Mouse (Mus musculus): ENCODE measurements at regions not wholly inside any gene's neighbourhood (a gene's known extent, or its start where the extent isn't known, plus 50 kb on each side); places are given as distances from the start of the nearest gene placed in this dataset.

GRCm38 (mm10) chr12:26939831-26940230, 402.5 kb downstream of the Sox11 start:
- 51% methylated on average over 2 of the region's 2 CpGs for WGBS (ENCODE audit: insufficient replicate concordance)
- Histone ChIP-seq H3K4me3 (ENCODE audit: low read depth, low read length) (no peak overlapping the region), H3K27ac (ENCODE audit: low read length) (no peak overlapping the region), H3K27me3 (ENCODE audit: control insufficient read depth, insufficient read depth, low read depth, low read length) (no peaks in the 10 kb centered on the region), H3K9ac (ENCODE audit: low read depth, low read length) (no peak overlapping the region), H3K9me3 (replicated peaks; ENCODE audit: control insufficient read depth, low read length) (no peaks in the 10 kb centered on the region), H3K4me2 (ENCODE audit: low read depth, low read length) (no peak overlapping the region), H3K4me1 (ENCODE audit: control insufficient read depth, low read depth, low read length) (no peaks in the 10 kb centered on the region), H3K36me3 (ENCODE audit: control insufficient read depth, insufficient read depth) (no peaks in the 10 kb centered on the region)
- no peak for ATAC-seq (ENCODE audit: low read depth)

DNA sequence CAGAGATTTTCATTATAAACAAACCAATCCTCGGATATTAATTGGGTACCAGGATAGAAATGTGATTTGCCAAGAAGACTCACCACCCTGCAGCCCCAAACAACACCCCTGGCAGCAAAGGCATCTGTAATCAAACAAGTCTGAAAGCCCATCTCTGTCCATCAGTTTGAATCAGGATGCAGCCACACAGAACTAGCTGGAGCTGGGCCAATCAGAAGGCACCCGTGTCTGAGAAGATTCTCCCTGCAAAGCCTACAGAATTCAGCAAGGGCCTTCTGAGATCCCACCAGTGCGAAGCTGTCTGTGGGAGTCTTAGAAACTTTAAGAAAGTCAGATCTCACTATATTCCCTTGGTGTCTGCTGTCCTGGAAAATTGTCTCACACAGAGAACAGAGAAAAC, 404.5 kb downstream of the Sox11 start:
- Histone ChIP-seq H3K27ac (ENCODE audit: low read length) (no peak overlapping the region), H3K9ac (ENCODE audit: low read depth, low read length) (no peak overlapping the region), H3K27me3 (ENCODE audit: control insufficient read depth, insufficient read depth, low read depth, low read length) (no peaks in the 10 kb centered on the region), H3K4me1 (ENCODE audit: control insufficient read depth, low read depth, low read length) (no peaks in the 10 kb centered on the region), H3K4me2 (ENCODE audit: low read depth, low read length) (no peak overlapping the region), H3K9me3 (replicated peaks; ENCODE audit: control insufficient read depth, low read length) (no peaks in the 10 kb centered on the region), H3K36me3 (ENCODE audit: control insufficient read depth, insufficient read depth) (no peaks in the 10 kb centered on the region), H3K4me3 (ENCODE audit: low read depth, low read length) (no peak overlapping the region)
- 53% methylated on average over 3 of the region's 3 CpGs for WGBS (ENCODE audit: insufficient replicate concordance)
- no peak for ATAC-seq (ENCODE audit: low read depth)

DNA sequence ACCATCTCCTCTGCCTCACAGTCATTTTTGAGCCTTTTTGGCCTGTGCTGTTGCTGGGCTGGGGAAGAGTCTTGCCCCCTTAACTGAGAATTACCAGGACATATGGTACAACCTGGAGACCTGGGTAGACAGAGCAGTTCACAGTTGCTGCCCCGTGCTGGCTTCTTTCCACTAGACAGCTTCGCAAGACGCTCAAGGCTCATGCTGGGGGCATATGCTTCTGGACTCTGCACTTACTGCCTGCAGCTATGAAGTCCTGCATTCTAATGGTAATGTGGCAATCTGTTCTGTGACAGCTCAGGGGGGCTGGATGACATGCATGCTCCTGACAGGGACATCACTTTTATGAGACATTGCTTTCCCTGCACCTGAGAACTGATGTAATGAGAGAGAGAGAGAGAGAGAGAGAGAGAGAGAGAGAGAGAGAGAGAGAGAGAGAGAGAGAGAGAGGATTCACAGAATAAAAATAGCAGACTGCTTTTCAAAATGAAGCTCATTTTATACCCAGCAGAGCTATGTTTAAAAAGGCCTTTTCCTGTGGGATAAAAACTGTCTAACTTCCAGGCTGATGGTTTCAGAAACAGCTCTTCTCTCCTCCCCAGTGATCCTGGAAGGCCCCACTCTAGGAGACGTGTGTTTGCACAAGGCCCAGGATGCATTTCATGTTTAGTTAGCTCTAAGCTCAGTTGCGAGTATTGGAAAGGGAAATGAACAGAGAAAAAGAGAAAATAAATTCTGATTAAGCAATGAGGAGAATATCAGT, 405.5 kb downstream of the Sox11 start:
- no peaks in the 10 kb centered on the region for H3K4me1 ChIP-seq (ENCODE audit: control insufficient read depth, low read depth, low read length)
- no peaks in the 10 kb centered on the region for H3K9me3 ChIP-seq (replicated peaks; ENCODE audit: control insufficient read depth, low read length)
- H3K4me2 ChIP-seq (ENCODE audit: low read depth, low read length): no peak overlapping the region
- no peak overlapping the region for H3K27ac ChIP-seq (ENCODE audit: low read length)
- no peaks in the 10 kb centered on the region for H3K36me3 ChIP-seq (ENCODE audit: control insufficient read depth, insufficient read depth)
- WGBS (ENCODE audit: insufficient replicate concordance): 51% methylated on average over 5 of the region's 5 CpGs
- H3K27me3 ChIP-seq (ENCODE audit: control insufficient read depth, insufficient read depth, low read depth, low read length): no peaks in the 10 kb centered on the region
- no peak overlapping the region for H3K9ac ChIP-seq (ENCODE audit: low read depth, low read length)
- ATAC-seq (ENCODE audit: low read depth): no peak
- no peak overlapping the region for H3K4me3 ChIP-seq (ENCODE audit: low read depth, low read length)

DNA sequence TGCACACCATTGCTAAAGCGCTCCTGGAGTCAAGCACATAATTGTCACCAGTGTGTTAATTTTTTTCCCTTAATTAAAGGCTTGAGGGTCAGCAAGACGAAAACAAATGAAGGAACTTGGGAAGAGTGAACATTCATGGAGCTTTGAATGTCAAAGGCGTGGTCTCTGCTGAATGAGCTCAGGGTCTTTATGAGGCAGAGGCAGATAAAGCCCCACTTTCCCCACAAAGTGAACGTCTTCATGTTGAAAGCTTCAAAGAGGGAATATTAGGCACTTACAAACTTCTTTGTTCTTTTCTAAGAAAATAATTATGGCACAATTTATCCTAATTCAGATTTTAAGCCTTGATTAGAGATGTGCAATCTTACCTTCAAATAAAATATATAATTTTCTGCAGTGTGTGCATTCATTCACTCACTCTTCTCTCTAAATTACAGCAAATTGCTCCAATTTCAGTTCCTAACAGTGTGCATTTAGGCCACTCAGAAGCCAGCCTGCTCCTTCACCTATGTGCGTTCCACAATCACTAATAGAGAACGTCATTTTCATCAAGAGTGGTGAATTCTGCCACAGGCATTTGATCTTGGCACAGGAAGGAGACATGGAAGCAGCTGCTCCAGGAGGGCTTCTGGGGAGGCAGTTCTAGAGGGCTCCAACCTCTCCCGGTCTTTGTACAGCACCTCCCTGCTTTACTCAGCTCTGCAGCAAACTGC, 412.1 kb downstream of the Sox11 start:
- no peaks in the 10 kb centered on the region for H3K27me3 ChIP-seq (ENCODE audit: control insufficient read depth, insufficient read depth, low read depth, low read length)
- H3K4me1 ChIP-seq (ENCODE audit: control insufficient read depth, low read depth, low read length): no peaks in the 10 kb centered on the region
- 56% methylated on average over 7 of the region's 7 CpGs for whole genome bisulfite sequencing (ENCODE audit: insufficient replicate concordance)
- H3K4me2 ChIP-seq (ENCODE audit: low read depth, low read length): no peak overlapping the region
- no peak overlapping the region for H3K27ac ChIP-seq (ENCODE audit: low read length)
- no peak for ATAC-seq (ENCODE audit: low read depth)
- H3K36me3 ChIP-seq (ENCODE audit: control insufficient read depth, insufficient read depth): no peaks in the 10 kb centered on the region
- H3K4me3 ChIP-seq (ENCODE audit: low read depth, low read length): no peak overlapping the region
- H3K9ac ChIP-seq (ENCODE audit: low read depth, low read length): no peak overlapping the region
- H3K9me3 ChIP-seq (replicated peaks; ENCODE audit: control insufficient read depth, low read length): no peaks in the 10 kb centered on the region

DNA sequence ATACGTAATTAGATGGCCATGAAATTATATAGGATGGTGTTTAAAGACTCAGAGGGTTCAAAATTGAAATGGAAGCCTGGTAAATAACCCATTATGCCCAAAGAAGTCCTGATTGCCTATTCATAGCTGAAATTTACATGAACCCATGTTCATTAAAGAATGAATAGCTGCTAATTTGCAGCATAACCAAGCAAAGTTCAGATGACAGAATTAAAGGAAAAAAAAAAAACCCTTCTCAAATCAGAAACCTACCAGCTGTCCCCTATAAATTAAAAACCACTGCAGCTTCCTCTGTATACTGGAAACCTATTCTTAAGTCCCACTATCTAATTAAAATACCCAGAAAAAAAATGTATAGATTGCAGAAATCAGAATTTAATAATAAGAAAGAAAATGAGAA, 436.2 kb downstream of the Sox11 start:
- H3K4me3 ChIP-seq (ENCODE audit: low read depth, low read length): no peak overlapping the region
- H3K27ac ChIP-seq (ENCODE audit: low read length): no peak overlapping the region
- H3K27me3 ChIP-seq (ENCODE audit: control insufficient read depth, insufficient read depth, low read depth, low read length): no peaks in the 10 kb centered on the region
- no peak overlapping the region for H3K4me2 ChIP-seq (ENCODE audit: low read depth, low read length)
- no peak overlapping the region for H3K9ac ChIP-seq (ENCODE audit: low read depth, low read length)
- H3K4me1 ChIP-seq (ENCODE audit: control insufficient read depth, low read depth, low read length): no peaks in the 10 kb centered on the region
- 53% methylated on average over 1 of the region's 1 CpGs for WGBS (ENCODE audit: insufficient replicate concordance)
- no peak for ATAC-seq (ENCODE audit: low read depth)
- no peaks in the 10 kb centered on the region for H3K9me3 ChIP-seq (replicated peaks; ENCODE audit: control insufficient read depth, low read length)
- no peaks in the 10 kb centered on the region for H3K36me3 ChIP-seq (ENCODE audit: control insufficient read depth, insufficient read depth)

- 42% methylated on average over 2 of the region's 2 CpGs for WGBS (ENCODE audit: insufficient replicate concordance)
- Histone ChIP-seq H3K4me3 (ENCODE audit: low read depth, low read length) (no peak overlapping the region), H3K27me3 (ENCODE audit: control insufficient read depth, insufficient read depth, low read depth, low read length) (no peaks in the 10 kb centered on the region), H3K4me1 (ENCODE audit: control insufficient read depth, low read depth, low read length) (no peaks in the 10 kb centered on the region), H3K4me2 (ENCODE audit: low read depth, low read length) (no peak overlapping the region), H3K27ac (ENCODE audit: low read length) (no peak overlapping the region), H3K36me3 (ENCODE audit: control insufficient read depth, insufficient read depth) (no peaks in the 10 kb centered on the region), H3K9ac (ENCODE audit: low read depth, low read length) (no peak overlapping the region), H3K9me3 (replicated peaks; ENCODE audit: control insufficient read depth, low read length) (no peaks in the 10 kb centered on the region)
- ATAC-seq (ENCODE audit: low read depth): no peak
Measured at GRCm38 (mm10) chr12:26903894-26904272, 434.9 kb downstream of the Cmpk2 start.

- Histone ChIP-seq H3K4me2 (ENCODE audit: low read depth, low read length) (no peak overlapping the region), H3K27ac (ENCODE audit: low read length) (no peak overlapping the region), H3K4me1 (ENCODE audit: control insufficient read depth, low read depth, low read length) (no peaks in the 10 kb centered on the region), H3K36me3 (ENCODE audit: control insufficient read depth, insufficient read depth) (no peaks in the 10 kb centered on the region), H3K27me3 (ENCODE audit: control insufficient read depth, insufficient read depth, low read depth, low read length) (no peaks in the 10 kb centered on the region), H3K9me3 (replicated peaks; ENCODE audit: control insufficient read depth, low read length) (no peaks in the 10 kb centered on the region), H3K9ac (ENCODE audit: low read depth, low read length) (no peak overlapping the region), H3K4me3 (ENCODE audit: low read depth, low read length) (no peak overlapping the region)
- WGBS (ENCODE audit: insufficient replicate concordance): 34% methylated on average over 23 of the region's 23 CpGs
- ATAC-seq (ENCODE audit: low read depth): no peak
Measured at GRCm38 (mm10) chr12:26903073-26903893, 434.3 kb downstream of the Cmpk2 start.

DNA sequence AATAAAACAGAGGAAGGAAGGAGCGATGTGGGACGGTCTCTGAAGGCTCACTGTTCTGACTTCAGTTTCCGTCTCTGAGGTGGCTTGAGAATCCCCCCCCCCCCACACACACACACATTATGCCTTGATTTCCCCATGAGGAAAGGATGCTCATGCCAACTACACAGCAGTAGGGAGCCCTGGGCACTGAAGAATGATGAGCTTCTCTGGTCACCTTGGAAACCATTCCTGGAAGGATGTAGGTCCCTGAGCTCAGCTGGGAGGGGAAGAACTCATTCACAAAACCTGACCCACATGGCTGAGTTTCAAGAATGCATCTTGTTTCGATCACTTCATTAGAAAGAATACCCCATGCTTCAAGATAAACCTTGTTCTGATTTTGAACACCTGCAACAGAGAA, 422.2 kb downstream of the Cmpk2 start:
- WGBS (ENCODE audit: insufficient replicate concordance): 37% methylated on average over 4 of the region's 4 CpGs
- H3K27ac ChIP-seq (ENCODE audit: low read length): no peak overlapping the region
- H3K4me2 ChIP-seq (ENCODE audit: low read depth, low read length): no peak overlapping the region
- H3K4me1 ChIP-seq (ENCODE audit: control insufficient read depth, low read depth, low read length): no peaks in the 10 kb centered on the region
- no peak overlapping the region for H3K9ac ChIP-seq (ENCODE audit: low read depth, low read length)
- no peak for ATAC-seq (ENCODE audit: low read depth)
- H3K27me3 ChIP-seq (ENCODE audit: control insufficient read depth, insufficient read depth, low read depth, low read length): no peaks in the 10 kb centered on the region
- H3K4me3 ChIP-seq (ENCODE audit: low read depth, low read length): no peak overlapping the region
- no peaks in the 10 kb centered on the region for H3K36me3 ChIP-seq (ENCODE audit: control insufficient read depth, insufficient read depth)
- no peaks in the 10 kb centered on the region for H3K9me3 ChIP-seq (replicated peaks; ENCODE audit: control insufficient read depth, low read length)

- no peaks in the 10 kb centered on the region for H3K9me3 ChIP-seq (replicated peaks; ENCODE audit: control insufficient read depth, low read length)
- H3K27ac ChIP-seq (ENCODE audit: low read length): no peak overlapping the region
- WGBS (ENCODE audit: insufficient replicate concordance): 54% methylated on average over 7 of the region's 7 CpGs
- H3K4me2 ChIP-seq (ENCODE audit: low read depth, low read length): no peak overlapping the region
- no peak overlapping the region for H3K4me3 ChIP-seq (ENCODE audit: low read depth, low read length)
- no peaks in the 10 kb centered on the region for H3K4me1 ChIP-seq (ENCODE audit: control insufficient read depth, low read depth, low read length)
- no peaks in the 10 kb centered on the region for H3K36me3 ChIP-seq (ENCODE audit: control insufficient read depth, insufficient read depth)
- no peaks in the 10 kb centered on the region for H3K27me3 ChIP-seq (ENCODE audit: control insufficient read depth, insufficient read depth, low read depth, low read length)
- no peak overlapping the region for H3K9ac ChIP-seq (ENCODE audit: low read depth, low read length)
- no peak for ATAC-seq (ENCODE audit: low read depth)
Measured at GRCm38 (mm10) chr12:26886635-26887014, 417.6 kb downstream of the Cmpk2 start.
